Mouse (Mus musculus): Measurements from ENCODE around the gene E330014E10Rik.
"Not testable (repeated sequence)": the region's sequence is repeated elsewhere in the genome, so short reads cannot be mapped to it uniquely, and the experiment has no call there.

The E330014E10Rik gene

GRCm38 (mm10) chr5:95775690-95776089 lies at the start of gene E330014E10Rik:
Gene E330014E10Rik, plus strand, starts transcription at chr5:95775990.
- DNase-seq (ENCODE audit: low read depth, low spot score): not testable (repeated sequence)

- not testable (repeated sequence) for DNase-seq (ENCODE audit: low read depth, low spot score)
Observed at GRCm38 (mm10) chr5:95736073-95736472, 39.7 kb upstream of the E330014E10Rik start, which contains the start of gene Gm7978. Gene Gm7978, minus strand, starts transcription at chr5:95736173.

- not testable (repeated sequence) for DNase-seq (ENCODE audit: low read depth, low spot score)
Observed at GRCm38 (mm10) chr5:95741714-95742113, 34.1 kb upstream of the E330014E10Rik start, which contains the start of gene Gm7982. Gene Gm7982, plus strand, starts transcription at chr5:95742014.

- not testable (repeated sequence) for DNase-seq (ENCODE audit: low read depth, low spot score)
Observed at GRCm38 (mm10) chr5:95810841-95811240, 35.1 kb downstream of the E330014E10Rik start.

- no peak for DNase-seq (ENCODE audit: low read depth, low spot score)
Observed at GRCm38 (mm10) chr5:95836580-95836979, 60.8 kb downstream of the E330014E10Rik start.

- no peak for DNase-seq (ENCODE audit: low read depth, low spot score)
Observed at GRCm38 (mm10) chr5:95854030-95854429, 78.2 kb downstream of the E330014E10Rik start.
